In the genomic region with DNA sequence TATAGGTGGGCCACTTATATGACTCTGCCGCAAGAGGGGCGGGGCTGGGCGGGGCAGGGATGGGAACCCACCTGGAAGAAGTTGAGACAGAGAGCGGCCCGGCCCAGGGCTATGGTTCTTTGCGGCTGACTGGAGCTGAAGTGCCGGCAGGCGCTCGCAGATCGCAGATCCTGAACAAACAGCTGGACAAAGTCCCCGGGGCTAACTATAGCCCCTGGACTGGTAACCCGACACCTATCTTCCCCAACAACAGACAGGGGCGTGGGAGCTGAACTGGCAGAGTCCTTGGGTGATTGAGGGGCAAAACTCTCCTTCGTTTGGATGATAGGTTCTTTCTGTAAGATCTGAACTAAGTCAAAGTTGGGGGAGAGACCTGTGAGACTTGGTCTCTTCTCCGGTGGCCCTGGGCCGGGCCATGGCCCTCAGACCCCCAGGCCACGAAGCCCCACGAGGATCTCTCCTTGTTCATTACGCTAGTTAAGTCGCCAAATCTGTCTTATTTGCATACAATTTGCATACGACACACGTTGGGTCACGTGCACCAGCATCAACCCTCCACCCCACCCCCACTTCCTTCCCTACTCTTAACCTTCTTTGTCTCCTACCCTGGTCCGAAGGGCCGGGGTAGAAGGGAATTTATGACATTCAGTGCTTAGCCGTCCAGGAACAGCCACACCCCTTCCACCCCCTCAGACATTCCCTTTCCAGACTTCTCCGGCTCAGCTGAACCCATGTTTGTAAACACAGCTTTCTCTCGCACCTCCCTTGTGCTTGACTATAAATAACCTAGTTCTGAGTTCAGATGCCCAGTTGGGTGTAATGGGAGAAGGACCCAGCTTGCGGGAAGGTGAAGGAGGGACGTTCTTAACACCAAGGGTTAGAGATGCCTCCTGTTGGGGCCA, we compare ENCODE assay signal across 8 mouse cellular contexts. TPM values are rescaled to one million over a fixed set of nuclear protein-coding genes. Genes with fewer than 3 reads are reported as not detected.
DNase-seq lines count a peak whose midpoint lies in the region; ATAC-seq lines count a peak whose summit lies in the region.

No protein-coding gene starts in this region.

- peak overlapping the region; percentile 75 for H3K9ac ChIP-seq in heart, embryonic 13.5 days
- peak overlapping the region; percentile 54 for H3K9ac ChIP-seq in kidney, embryonic 16.5 days (replicated peaks; ENCODE audit: low read length)
- no peak overlapping the region for H3K9ac ChIP-seq in stomach, embryonic 14.5 days (replicated peaks; ENCODE audit: low read depth, low read length)

- no peaks in the 10 kb centered on the region for H3K36me3 ChIP-seq in heart, embryonic 13.5 days
- no peaks in the 10 kb centered on the region for H3K36me3 ChIP-seq in kidney, embryonic 16.5 days (ENCODE audit: insufficient read depth, low read length)
- no peaks in the 10 kb centered on the region for H3K36me3 ChIP-seq in stomach, embryonic 14.5 days (ENCODE audit: control insufficient read depth, insufficient read depth, low read length)

- H3K9me3 ChIP-seq in heart, embryonic 13.5 days = no peaks in the 10 kb centered on the region
- H3K9me3 ChIP-seq in kidney, embryonic 16.5 days (ENCODE audit: low read length) = no peaks in the 10 kb centered on the region
- no peaks in the 10 kb centered on the region for H3K9me3 ChIP-seq in stomach, embryonic 14.5 days (ENCODE audit: control insufficient read depth, low read depth, low read length)

- H3K4me2 ChIP-seq in heart, embryonic 13.5 days = peak overlapping the region; percentile 77
- peak overlapping the region; percentile 69 for H3K4me2 ChIP-seq in kidney, embryonic 16.5 days (replicated peaks; ENCODE audit: low read depth, low read length)
- peak overlapping the region; percentile 35 for H3K4me2 ChIP-seq in stomach, embryonic 14.5 days (replicated peaks; ENCODE audit: low read depth, low read length)

- intact Hi-C loops in left cerebral cortex, postnatal 36 days (cut with DNase I) = no loop called here

- peak; percentile 71 for DNase-seq in CD4-positive helper T cell, adult 2 months (ENCODE audit: low read depth, low spot score)
- DNase-seq in lung, postnatal 4 days = peak; percentile 58 to 64
- no peak for DNase-seq in left cerebral cortex, postnatal 36 days (ENCODE audit: low spot score in 2 of 2)
- DNase-seq in left cerebral cortex, adult 11 months (ENCODE audit: low spot score) = no peak

- peak overlapping the region; percentile 48 for H3K4me3 ChIP-seq in heart, embryonic 13.5 days
- peak overlapping the region; percentile 44 for H3K4me3 ChIP-seq in kidney, embryonic 16.5 days (ENCODE audit: low read length)
- peak overlapping the region; percentile 2; the same call in 1 of the 2 replicates for H3K4me3 ChIP-seq in stomach, embryonic 14.5 days (ENCODE audit: low read depth, low read length)

- peaks cover 41% of the 10 kb centered on the region for H3K4me1 ChIP-seq in heart, embryonic 13.5 days
- H3K4me1 ChIP-seq in kidney, embryonic 16.5 days (ENCODE audit: insufficient read depth, low read length) = peaks cover 25% of the 10 kb centered on the region
- H3K4me1 ChIP-seq in stomach, embryonic 14.5 days (ENCODE audit: control insufficient read depth, insufficient read depth, low read length) = 0 out of 2 replicates have a peak, but pooled peaks cover 10% of the 10 kb centered on the region

- 0 out of 2 replicates have a peak, but pooled peaks cover 7% of the 10 kb centered on the region for H3K27me3 ChIP-seq in heart, embryonic 13.5 days (replicated peaks)
- H3K27me3 ChIP-seq in kidney, embryonic 16.5 days (ENCODE audit: insufficient read depth, low read length) = 0 out of 2 replicates have a peak, but pooled peaks cover 3% of the 10 kb centered on the region
- H3K27me3 ChIP-seq in stomach, embryonic 14.5 days (ENCODE audit: control insufficient read depth, insufficient read depth, low read length) = no peaks in the 10 kb centered on the region

- WGBS in heart, embryonic 13.5 days = 8% methylated on average over 30 of the region's 30 CpGs
- WGBS in kidney, embryonic 16.5 days = 2% methylated on average over 30 of the region's 30 CpGs
- WGBS in stomach, embryonic 14.5 days = 6% methylated on average over 30 of the region's 30 CpGs

- peak overlapping the region; percentile 39 for H3K27ac ChIP-seq in heart, embryonic 13.5 days (replicated peaks)
- peak overlapping the region; percentile 69 for H3K27ac ChIP-seq in kidney, embryonic 16.5 days (ENCODE audit: low read length)
- H3K27ac ChIP-seq in stomach, embryonic 14.5 days (ENCODE audit: low read length) = no peak overlapping the region

- peak; percentile 86 for ATAC-seq in common myeloid progenitor, adult 5-6 weeks (replicated peaks; ENCODE audit: low read depth, poor library complexity, severe bottlenecking)
- no peak for ATAC-seq in heart, embryonic 13.5 days (ENCODE audit: extremely low read depth, insufficient number of reproducible peaks, low FRiP score, low TSS enrichment)
- ATAC-seq in kidney, embryonic 16.5 days (ENCODE audit: low FRiP score, low TSS enrichment) = peak; percentile 83
- peak; percentile 57; the same call in 1 of the 2 replicates for ATAC-seq in stomach, embryonic 14.5 days (ENCODE audit: insufficient number of reproducible peaks, insufficient read depth, low FRiP score, low read depth)

RNA-seq across cellular contexts. Expression of gene Art1, which starts 1.5 kb away (rescaled TPM):
- total RNA-seq in common myeloid progenitor, adult 5-6 weeks (2017) = 0.15 TPM in 1 of 2 replicates, not detected in the other
- 3.5 and 4.7 TPM in 2 replicates for polyA plus RNA-seq in heart, embryonic 13.5 days (2015; fragmentation: Nextera tagmentation; extraction: Ambion mirVana)
- 1.0 and 1.2 TPM in 2 replicates for polyA plus RNA-seq in kidney, embryonic 16.5 days (2015; fragmentation: Nextera tagmentation; extraction: Ambion mirVana)
- polyA plus RNA-seq in stomach, embryonic 14.5 days (2014; fragmentation: Nextera tagmentation; extraction: Ambion mirVana) = 0.41 and 1.1 TPM in 2 replicates
- total RNA-seq in left cerebral cortex, postnatal 36 days (2021) = not detected

RNA-seq across cellular contexts. Expression of gene Art5, which starts 9.3 kb away (rescaled TPM):
- total RNA-seq in common myeloid progenitor, adult 5-6 weeks (2017) = 0.14 TPM in 1 of 2 replicates, not detected in the other
- 0.83 and 1.5 TPM in 2 replicates for polyA plus RNA-seq in heart, embryonic 13.5 days (2015; fragmentation: Nextera tagmentation; extraction: Ambion mirVana)
- polyA plus RNA-seq in kidney, embryonic 16.5 days (2015; fragmentation: Nextera tagmentation; extraction: Ambion mirVana) = 2.2 and 2.4 TPM in 2 replicates
- polyA plus RNA-seq in stomach, embryonic 14.5 days (2014; fragmentation: Nextera tagmentation; extraction: Ambion mirVana) = 0.22 and 0.88 TPM in 2 replicates
- not detected for total RNA-seq in left cerebral cortex, postnatal 36 days (2021)

RNA-seq across cellular contexts. Expression of gene Chrna10, which starts 16.6 kb away (rescaled TPM):
- total RNA-seq in common myeloid progenitor, adult 5-6 weeks (2017) = 0.50 TPM in 1 of 2 replicates, not detected in the other
- polyA plus RNA-seq in heart, embryonic 13.5 days (2015; fragmentation: Nextera tagmentation; extraction: Ambion mirVana) = 0.06 and 0.11 TPM in 2 replicates
- polyA plus RNA-seq in kidney, embryonic 16.5 days (2015; fragmentation: Nextera tagmentation; extraction: Ambion mirVana) = not detected in 2 replicates
- 0.10 TPM in 1 of 2 replicates, not detected in the other for polyA plus RNA-seq in stomach, embryonic 14.5 days (2014; fragmentation: Nextera tagmentation; extraction: Ambion mirVana)
- under 1 TPM; 0.45 to 0.52 TPM for total RNA-seq in left cerebral cortex, postnatal 36 days (2021)

RNA-seq across cellular contexts. Expression of gene Trpc2, which starts 17.1 kb away (rescaled TPM):
- total RNA-seq in common myeloid progenitor, adult 5-6 weeks (2017) = 0.69 and 1.3 TPM in 2 replicates
- not detected in 2 replicates for polyA plus RNA-seq in heart, embryonic 13.5 days (2015; fragmentation: Nextera tagmentation; extraction: Ambion mirVana)
- polyA plus RNA-seq in kidney, embryonic 16.5 days (2015; fragmentation: Nextera tagmentation; extraction: Ambion mirVana) = 0.09 TPM in 1 of 2 replicates, not detected in the other
- polyA plus RNA-seq in stomach, embryonic 14.5 days (2014; fragmentation: Nextera tagmentation; extraction: Ambion mirVana) = not detected in 2 replicates
- 1 to 10 TPM in 1 of 2 experiments, under 1 TPM in 1; 0.27 to 2.3 TPM for total RNA-seq in left cerebral cortex, postnatal 36 days (2021)

RNA-seq across cellular contexts. Expression of gene Xntrpc, which starts 34.5 kb away (rescaled TPM):
- 0.68 and 0.69 TPM in 2 replicates for total RNA-seq in common myeloid progenitor, adult 5-6 weeks (2017)
- 0.91 and 1.0 TPM in 2 replicates for polyA plus RNA-seq in heart, embryonic 13.5 days (2015; fragmentation: Nextera tagmentation; extraction: Ambion mirVana)
- 0.99 and 1.4 TPM in 2 replicates for polyA plus RNA-seq in kidney, embryonic 16.5 days (2015; fragmentation: Nextera tagmentation; extraction: Ambion mirVana)
- polyA plus RNA-seq in stomach, embryonic 14.5 days (2014; fragmentation: Nextera tagmentation; extraction: Ambion mirVana) = 1.1 and 1.8 TPM in 2 replicates
- 1 to 10 TPM; 1.2 TPM for total RNA-seq in left cerebral cortex, postnatal 36 days (2021)

Comparison
In these comparisons a context has a peak if more than half of its experiments do, and no peak if none do; other contexts are left out.
1. DNase-seq: peak in CD4-positive helper T cell, adult 2 months (single experiment) and lung, postnatal 4 days (2 of 2); none in left cerebral cortex, postnatal 36 days (0 of 2) and left cerebral cortex, adult 11 months (single experiment).
2. Peak in every context shown above with its lines, with median percentiles within 50 percentile points of each other: H3K4me2 ChIP-seq and H3K4me3 ChIP-seq.